Mouse (Mus musculus) lung, adult 18-20 months (tissue): Measurements from ENCODE around the gene Sf3b2.

Experiments
- DNase-seq, 2 experiments: peaks; one replicate each; pipeline ENCODE4 v3.0.0; 2022; ENCODE audit warnings: mixed read lengths in 2 of 2

Gene Sf3b2

GRCm38 (mm10) chr19:5294972-5295735 is at the start of gene Sf3b2:
Gene Sf3b2 (minus strand): TSS chr19:5295455.
- peak; percentile 99 for DNase-seq

- DNase-seq: peak in 1 of 2 experiments; percentile 10
Observed at GRCm38 (mm10) chr19:5341360-5341759, 46.1 kb upstream of the Sf3b2 start.

- peak; percentile 69 to 76 for DNase-seq
Observed at GRCm38 (mm10) chr19:5337975-5338374, 42.7 kb upstream of the Sf3b2 start.

- DNase-seq: no peak
Observed at GRCm38 (mm10) chr19:5335441-5335840, 40.2 kb upstream of the Sf3b2 start, which contains the start of gene Catsper1. Gene Catsper1 (plus strand): TSS chr19:5335741.

GRCm38 (mm10) chr19:5334741-5335140 is 39.5 kb upstream of the Sf3b2 start:
- no peak for DNase-seq

GRCm38 (mm10) chr19:5327970-5328369 is 32.7 kb upstream of the Sf3b2 start:
- DNase-seq: peak; percentile 27 to 43

- DNase-seq: peak; percentile 17 to 21
Observed at GRCm38 (mm10) chr19:5323801-5324200, 28.5 kb upstream of the Sf3b2 start.

- DNase-seq: no peak
Observed at GRCm38 (mm10) chr19:5313189-5313588, 17.9 kb upstream of the Sf3b2 start.

- DNase-seq: no peak
Observed at GRCm38 (mm10) chr19:5309025-5309424, 13.8 kb upstream of the Sf3b2 start.

GRCm38 (mm10) chr19:5306968-5307734 is 11.9 kb upstream of the Sf3b2 start:
- no peak for DNase-seq

- no peak for DNase-seq
Observed at GRCm38 (mm10) chr19:5306279-5306678, 11.0 kb upstream of the Sf3b2 start.

GRCm38 (mm10) chr19:5302455-5302854 is 7.2 kb upstream of the Sf3b2 start:
- DNase-seq: peak in 1 of 2 experiments; percentile 34

- DNase-seq: no peak
Observed at GRCm38 (mm10) chr19:5300588-5300987, 5.3 kb upstream of the Sf3b2 start.

- DNase-seq: no peak
Observed at GRCm38 (mm10) chr19:5297903-5298800, 2.9 kb upstream of the Sf3b2 start, which contains the start of gene Gal3st3. Gene Gal3st3 (plus strand): TSS chr19:5298331.

- DNase-seq: no peak
Observed at GRCm38 (mm10) chr19:5296630-5297029, 1.4 kb upstream of the Sf3b2 start.

GRCm38 (mm10) chr19:5295736-5296075 is 451 bp upstream of the Sf3b2 start:
- no peak for DNase-seq

- peak; percentile 72 to 81 for DNase-seq
Observed at GRCm38 (mm10) chr19:5278381-5278780, 16.9 kb downstream of the Sf3b2 start.

- no peak for DNase-seq
Observed at GRCm38 (mm10) chr19:5277140-5277539, 18.1 kb downstream of the Sf3b2 start.

- no peak for DNase-seq
Observed at GRCm38 (mm10) chr19:5276531-5276930, 18.7 kb downstream of the Sf3b2 start.

- DNase-seq: no peak
Observed at GRCm38 (mm10) chr19:5275736-5276135, 19.5 kb downstream of the Sf3b2 start.

GRCm38 (mm10) chr19:5274641-5275040 is 20.6 kb downstream of the Sf3b2 start:
- no peak for DNase-seq

GRCm38 (mm10) chr19:5273916-5274315 is 21.3 kb downstream of the Sf3b2 start:
- no peak for DNase-seq
